Mouse (Mus musculus): ENCODE measurements at regions not wholly inside any gene's neighbourhood (a gene's known extent, or its start where the extent isn't known, plus 50 kb on each side); places are given as distances from the start of the nearest gene placed in this dataset.

- TF ChIP-seq POLR2A (IDR thresholded peaks at IDR 0.05; ENCODE audit: borderline replicate concordance, insufficient read depth, low read length) (no peak), CTCF (IDR thresholded peaks at IDR 0.05; ENCODE audit: borderline replicate concordance, insufficient read depth, low read depth, low read length) (no peak)
Observed at GRCm38 (mm10) chr12:68632441-68632840, 526.5 kb downstream of the Rps29 start.

All from cerebellum, adult 2 months (tissue).